Mouse (Mus musculus) retina, adult 2 months (tissue): ENCODE data around the gene Add3.

Experiments used
- DNase-seq: peaks from one replicate; pipeline ENCODE4 v3.0.0-alpha.2; 2012; ENCODE audit warnings: low read depth, low spot score

Gene Add3

GRCm38 (mm10) chr19:53165305-53166240 is 25.3 kb downstream of the Add3 start:
- no peak for DNase-seq

GRCm38 (mm10) chr19:53166367-53166766 is 26.1 kb downstream of the Add3 start:
- DNase-seq = no peak

- DNase-seq = no peak
These were observed 28.3 kb downstream of the Add3 start for GRCm38 (mm10) chr19:53168576-53168975.

GRCm38 (mm10) chr19:53170651-53171050 is 30.4 kb downstream of the Add3 start:
- no peak for DNase-seq

GRCm38 (mm10) chr19:53174034-53174433 is 33.8 kb downstream of the Add3 start:
- DNase-seq = no peak

GRCm38 (mm10) chr19:53175550-53175949 is 35.3 kb downstream of the Add3 start:
- DNase-seq = no peak

GRCm38 (mm10) chr19:53176518-53176917 is 36.3 kb downstream of the Add3 start:
- DNase-seq = no peak

- no peak for DNase-seq
These were observed 38.6 kb downstream of the Add3 start for GRCm38 (mm10) chr19:53178611-53179528.

- DNase-seq = no peak
These were observed 40.0 kb downstream of the Add3 start for GRCm38 (mm10) chr19:53180168-53180803.

GRCm38 (mm10) chr19:53181003-53181861 is 41.0 kb downstream of the Add3 start:
- no peak for DNase-seq

- no peak for DNase-seq
These were observed 43.4 kb downstream of the Add3 start for GRCm38 (mm10) chr19:53183620-53184019.

- no peak for DNase-seq
These were observed 44.0 kb downstream of the Add3 start for GRCm38 (mm10) chr19:53184216-53184615.

GRCm38 (mm10) chr19:53184911-53185310 is 44.7 kb downstream of the Add3 start:
- no peak for DNase-seq

GRCm38 (mm10) chr19:53185486-53186134 is 45.4 kb downstream of the Add3 start:
- DNase-seq = no peak

GRCm38 (mm10) chr19:53186456-53186855 is 46.2 kb downstream of the Add3 start:
- no peak for DNase-seq

GRCm38 (mm10) chr19:53187533-53187932 is 47.3 kb downstream of the Add3 start:
- no peak for DNase-seq

GRCm38 (mm10) chr19:53188186-53188585 is 47.9 kb downstream of the Add3 start:
- DNase-seq = no peak

GRCm38 (mm10) chr19:53188724-53189220 is 48.5 kb downstream of the Add3 start:
- DNase-seq = no peak

- DNase-seq = no peak
These were observed 49.5 kb downstream of the Add3 start for GRCm38 (mm10) chr19:53189736-53190135.

GRCm38 (mm10) chr19:53190232-53190631 is 50.0 kb downstream of the Add3 start:
- peak; percentile 65 for DNase-seq
